Mouse (Mus musculus) liver, adult 2 months (tissue): Measurements from ENCODE around the gene Mark4.

Source experiments
- CTCF ChIP-seq: fragments of 200-500 bp; IDR thresholded peaks from 2 replicates; pipeline ENCODE4 v1.5.1; 2011; ENCODE audit warnings: low read depth, low read length, control low read depth
- POLR2A ChIP-seq: fragments of 200-500 bp; IDR thresholded peaks from 2 replicates; pipeline ENCODE4 v1.6.1; 2011; ENCODE audit warnings: low read length, control low read depth; ENCODE audit not compliant: insufficient read depth; ENCODE audit errors: extremely low read depth

- TF ChIP-seq CTCF (no peak), POLR2A (no peak)
Measured at GRCm38 (mm10) chr7:19472403-19472802, 13.8 kb upstream of the Mark4 start.
